Mouse (Mus musculus) limb, embryonic 13.5 days (tissue): ENCODE measurements around the gene Trim65. TPM values are rescaled to one million over a fixed set of nuclear protein-coding genes. Genes with fewer than 3 reads are reported as not detected.

Experiments used
- ATAC-seq: fragments of 200-750 bp; cut with Nextera tagmentation; 2 replicates; pipeline ENCODE4 v1.8.0; 2017; ENCODE audit warnings: low read depth, moderate number of reproducible peaks, moderate TSS enrichment; ENCODE audit not compliant: low FRiP score
- H3K27ac ChIP-seq: fragments of 300-500 bp; sonication (generic); 2 replicates; pipeline ENCODE4 v1.5.1; 2015; ENCODE audit warnings: inconsistent platforms, mild to moderate bottlenecking, moderate library complexity
- H3K27me3 ChIP-seq: fragments of 300-500 bp; sonication (generic); 2 replicates; pipeline ENCODE4 v1.6.1; 2015; ENCODE audit warnings: mild to moderate bottlenecking, inconsistent platforms
- H3K36me3 ChIP-seq: fragments of 300-500 bp; sonication (generic); 2 replicates; pipeline ENCODE4 v1.6.1; 2015; ENCODE audit warnings: inconsistent platforms, mild to moderate bottlenecking, moderate library complexity
- H3K4me1 ChIP-seq: fragments of 300-500 bp; sonication (generic); 2 replicates; pipeline ENCODE4 v1.6.1; 2015; ENCODE audit warnings: inconsistent platforms
- H3K4me2 ChIP-seq: fragments of 300-500 bp; sonication (generic); replicated peaks from 2 replicates; pipeline ENCODE4 v1.6.1; 2015; ENCODE audit warnings: inconsistent platforms, mild to moderate bottlenecking, moderate library complexity
- H3K4me3 ChIP-seq: fragments of 300-500 bp; sonication (generic); 2 replicates; pipeline ENCODE4 v1.5.1; 2015; ENCODE audit warnings: moderate library complexity, mild to moderate bottlenecking, inconsistent platforms
- H3K9ac ChIP-seq: fragments of 300-500 bp; sonication (generic); 2 replicates; pipeline ENCODE4 v1.6.1; 2015; ENCODE audit warnings: mild to moderate bottlenecking, inconsistent platforms
- H3K9me3 ChIP-seq: fragments of 300-500 bp; sonication (generic); 2 replicates; pipeline ENCODE4 v1.6.1; 2016; ENCODE audit warnings: inconsistent platforms
- WGBS: fragments of 180-500 bp; shearing (Covaris S2); methylation state at CpG from one replicate; pipeline ENCODE4 v1.1.7; 2015; 5-methylcytosine and 5-hydroxymethylcytosine counted together
- polyA plus RNA-seq: library from polyadenylated mRNA; unstranded; fragments of >200 nt; fragmentation: Nextera tagmentation; extraction: Ambion mirVana; gene quantifications from 2 replicates; pipeline ENCODE4 v1.2.1, GENCODE M21; 2015

Gene Trim65
- 2.3 and 3.2 TPM in 2 replicates for polyA plus RNA-seq

DNA sequence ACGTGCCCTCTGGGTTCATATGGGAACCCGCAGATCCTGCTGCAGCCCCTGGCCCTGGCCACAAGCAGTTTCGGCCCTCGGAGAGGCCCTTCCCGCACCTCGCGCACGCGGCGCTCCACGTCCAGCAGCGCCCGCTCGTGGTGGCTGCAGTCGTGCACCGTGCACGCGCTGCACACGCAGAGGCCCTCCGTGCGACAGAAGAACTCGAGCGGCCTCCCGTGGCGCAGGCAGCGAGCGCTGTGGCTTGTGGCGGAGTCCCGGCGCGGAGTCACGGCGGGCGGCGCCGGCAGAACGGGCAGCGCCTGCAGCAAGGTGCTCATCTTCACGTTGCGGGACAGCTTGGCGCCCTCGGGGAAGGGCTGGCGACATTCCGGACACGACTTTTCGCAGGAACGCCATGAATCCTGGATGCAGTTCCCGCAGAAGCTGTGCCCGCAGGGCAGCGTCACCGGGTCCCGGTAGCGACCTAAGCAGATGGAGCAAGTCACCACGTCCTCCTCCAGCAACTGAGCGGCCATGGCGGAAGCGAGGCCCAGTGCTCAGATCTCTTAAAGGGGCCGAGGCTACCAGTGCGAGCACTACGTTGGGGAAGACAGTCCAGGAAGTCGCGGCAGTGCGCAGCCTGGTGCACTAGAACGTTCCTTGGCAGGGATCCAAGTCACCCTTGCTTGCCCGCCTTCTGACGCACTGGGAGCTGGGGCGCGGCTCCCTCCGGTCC is at the start of gene Trim65:
Gene Trim65, minus strand, starts transcription at position 641 of the 718 bp plus-strand sequence.
- H3K4me3 ChIP-seq, result peak within 1 kb of the TSS; percentile 63
- peak within 1 kb of the TSS; percentile 81 for H3K9ac ChIP-seq
- ATAC-seq, result peak; percentile 85
- peak within 1 kb of the TSS; percentile 76 for H3K4me2 ChIP-seq
- H3K36me3 ChIP-seq, result peaks cover 48% of the 10 kb centered on the region
- H3K9me3 ChIP-seq, result no peaks in the 10 kb centered on the region
- WGBS, result 1% methylated on average over 69 of the region's 69 CpGs
- H3K27ac ChIP-seq, result peak within 1 kb of the TSS; percentile 88
- H3K4me1 ChIP-seq, result peaks cover 44% of the 10 kb centered on the region
- no peaks in the 10 kb centered on the region for H3K27me3 ChIP-seq

GRCm38 (mm10) chr11:116178411-116179121 is 47.6 kb upstream of the Trim65 start:
- Histone ChIP-seq H3K9ac (no peak overlapping the region), H3K36me3 (peaks cover 90% of the 10 kb centered on the region), H3K27ac (no peak overlapping the region), H3K9me3 (no peaks in the 10 kb centered on the region), H3K27me3 (no peaks in the 10 kb centered on the region), H3K4me3 (no peak overlapping the region), H3K4me2 (no peak overlapping the region), H3K4me1 (no peaks in the 10 kb centered on the region)
- no peak for ATAC-seq
- 87% methylated on average over 20 of the region's 20 CpGs for WGBS

- H3K4me2 ChIP-seq, result no peak overlapping the region
- H3K9ac ChIP-seq, result no peak overlapping the region
- H3K4me3 ChIP-seq, result no peak overlapping the region
- H3K27me3 ChIP-seq, result no peaks in the 10 kb centered on the region
- H3K36me3 ChIP-seq, result peaks cover 94% of the 10 kb centered on the region
- no peak overlapping the region for H3K27ac ChIP-seq
- ATAC-seq, result no peak
- H3K4me1 ChIP-seq, result no peaks in the 10 kb centered on the region
- WGBS, result 91% methylated on average over 7 of the region's 7 CpGs
- no peaks in the 10 kb centered on the region for H3K9me3 ChIP-seq
Measured at GRCm38 (mm10) chr11:116176010-116176409, 45.1 kb upstream of the Trim65 start.

DNA sequence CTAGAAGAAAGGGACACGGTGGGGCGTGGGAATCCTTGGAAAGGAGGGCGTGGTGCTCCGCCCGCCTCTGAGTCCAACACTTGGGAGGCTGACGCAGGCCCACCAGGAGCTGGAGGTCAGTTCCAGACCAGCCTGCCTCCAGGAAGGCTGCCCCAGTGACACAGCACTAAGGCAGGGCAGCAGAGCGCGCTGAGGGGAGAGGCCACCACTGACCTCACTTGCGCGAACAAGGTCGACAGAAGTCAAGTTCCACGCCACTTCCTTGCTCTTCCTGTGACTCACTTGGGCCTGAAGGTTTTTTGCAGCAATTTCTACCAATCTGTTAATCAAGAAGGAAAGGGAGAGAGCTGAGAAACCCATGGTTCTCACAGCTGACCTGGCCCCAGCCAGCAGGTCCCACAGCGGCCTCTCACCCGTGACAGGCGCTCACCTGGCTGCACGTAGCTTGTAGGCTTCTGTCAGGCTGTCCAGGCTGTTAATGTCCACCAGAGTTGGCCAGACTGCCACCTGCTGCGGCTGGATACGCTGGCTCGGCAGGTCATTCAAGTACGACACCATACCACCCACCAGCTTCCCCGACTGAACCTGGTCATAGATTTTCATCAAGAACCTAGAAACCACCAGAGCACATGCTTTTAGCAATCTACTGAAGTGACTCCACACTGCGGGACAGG is 44.0 kb upstream of the Trim65 start:
- no peak for ATAC-seq

GRCm38 (mm10) chr11:116171959-116172358 is 41.0 kb upstream of the Trim65 start:
- Histone ChIP-seq H3K4me1 (peaks cover 10% of the 10 kb centered on the region), H3K4me3 (no peak overlapping the region), H3K27ac (no peak overlapping the region), H3K9ac (no peak overlapping the region), H3K36me3 (peaks cover 57% of the 10 kb centered on the region), H3K4me2 (no peak overlapping the region), H3K27me3 (no peaks in the 10 kb centered on the region), H3K9me3 (no peaks in the 10 kb centered on the region)
- 89% methylated on average over 2 of the region's 2 CpGs for WGBS
- ATAC-seq, result no peak

More for the DNA sequence above, 44.0 kb upstream of the Trim65 start:
- 93% methylated on average over 22 of the region's 22 CpGs for WGBS
- Histone ChIP-seq H3K4me3 (no peak overlapping the region), H3K27me3 (no peaks in the 10 kb centered on the region), H3K36me3 (peaks cover 83% of the 10 kb centered on the region), H3K9ac (no peak overlapping the region), H3K27ac (no peak overlapping the region), H3K4me2 (no peak overlapping the region), H3K4me1 (no peaks in the 10 kb centered on the region), H3K9me3 (no peaks in the 10 kb centered on the region)

- no peak overlapping the region for H3K9ac ChIP-seq
- no peaks in the 10 kb centered on the region for H3K27me3 ChIP-seq
- WGBS, result 82% methylated on average over 5 of the region's 5 CpGs
- peaks cover 18% of the 10 kb centered on the region for H3K4me1 ChIP-seq
- no peak overlapping the region for H3K4me3 ChIP-seq
- H3K27ac ChIP-seq, result no peak overlapping the region
- H3K4me2 ChIP-seq, result no peak overlapping the region
- no peak for ATAC-seq
- no peaks in the 10 kb centered on the region for H3K9me3 ChIP-seq
- H3K36me3 ChIP-seq, result peaks cover 48% of the 10 kb centered on the region
Measured at GRCm38 (mm10) chr11:116170003-116170800, 39.3 kb upstream of the Trim65 start.

DNA sequence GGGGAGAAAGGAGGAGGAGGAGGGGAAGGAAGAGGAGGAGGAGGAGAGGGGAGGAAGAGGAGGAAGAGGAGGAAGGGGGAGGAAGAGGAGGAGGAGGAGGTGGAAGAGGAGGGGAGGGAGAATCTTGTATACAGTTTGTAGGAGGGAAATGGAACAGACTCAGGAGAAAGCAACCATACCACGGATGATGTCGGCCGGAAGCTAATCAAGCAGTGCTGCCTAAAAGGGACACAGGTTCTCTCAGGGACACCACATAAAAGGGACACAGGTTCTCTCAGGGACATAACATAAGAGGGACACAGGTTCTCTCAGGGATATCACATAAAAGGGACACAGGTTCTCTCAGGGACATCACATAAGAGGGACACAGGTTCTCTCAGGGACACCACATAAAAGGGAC is 38.3 kb upstream of the Trim65 start:
- H3K36me3 ChIP-seq, result peaks cover 48% of the 10 kb centered on the region
- no peak for ATAC-seq
- peaks cover 18% of the 10 kb centered on the region for H3K4me1 ChIP-seq
- no peaks in the 10 kb centered on the region for H3K9me3 ChIP-seq
- no peak overlapping the region for H3K4me3 ChIP-seq
- no peak overlapping the region for H3K27ac ChIP-seq
- no peak overlapping the region for H3K9ac ChIP-seq
- WGBS, result 83% methylated on average over 3 of the region's 3 CpGs
- no peak overlapping the region for H3K4me2 ChIP-seq
- H3K27me3 ChIP-seq, result no peaks in the 10 kb centered on the region

- Histone ChIP-seq H3K4me3 (peak within 1 kb of the TSS; percentile 59), H3K27ac (peak within 1 kb of the TSS; percentile 77), H3K27me3 (no peaks in the 10 kb centered on the region), H3K9ac (peak within 1 kb of the TSS; percentile 85), H3K9me3 (no peaks in the 10 kb centered on the region), H3K4me1 (peaks cover 18% of the 10 kb centered on the region), H3K36me3 (peaks cover 44% of the 10 kb centered on the region), H3K4me2 (peak within 1 kb of the TSS; percentile 84)
- WGBS, result under 1% methylated on average over 40 of the region's 40 CpGs
- peak; percentile 97 for ATAC-seq
Measured at GRCm38 (mm10) chr11:116167884-116168439, 37.0 kb upstream of the Trim65 start, which contains the start of gene Fbf1. Gene Fbf1, minus strand, starts transcription at chr11:116168166.

DNA sequence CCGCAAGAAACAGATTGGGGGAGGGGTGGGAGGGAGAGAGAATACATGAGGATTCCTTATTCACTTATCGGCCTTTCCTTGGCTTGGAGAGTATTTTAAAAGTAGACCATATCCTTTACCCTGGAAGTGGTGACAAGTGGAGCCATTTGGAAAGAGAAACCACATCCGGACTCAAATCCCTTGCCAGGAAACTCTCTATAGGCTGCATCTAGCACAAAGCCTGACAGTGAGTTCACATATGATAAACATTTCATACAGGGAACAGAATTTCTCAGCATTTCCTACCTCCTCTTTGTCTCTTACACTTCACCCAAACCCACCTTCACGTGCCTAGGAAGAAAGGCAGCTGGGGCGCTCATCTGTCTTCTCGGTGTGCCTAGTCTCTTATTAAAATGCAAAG is 36.3 kb upstream of the Trim65 start:
- Histone ChIP-seq H3K27me3 (no peaks in the 10 kb centered on the region), H3K4me1 (peaks cover 18% of the 10 kb centered on the region), H3K27ac (peak overlapping the region; percentile 77), H3K9ac (peak overlapping the region; percentile 85), H3K36me3 (peaks cover 37% of the 10 kb centered on the region), H3K4me2 (peak overlapping the region; percentile 84), H3K4me3 (peak overlapping the region; percentile 59), H3K9me3 (no peaks in the 10 kb centered on the region)
- WGBS, result 9% methylated on average over 6 of the region's 6 CpGs
- ATAC-seq, result no peak

GRCm38 (mm10) chr11:116163002-116163401 is 32.1 kb upstream of the Trim65 start:
- H3K4me3 ChIP-seq, result no peak overlapping the region
- no peak overlapping the region for H3K9ac ChIP-seq
- 44% methylated on average over 9 of the region's 9 CpGs for WGBS
- H3K4me1 ChIP-seq, result peaks cover 13% of the 10 kb centered on the region
- no peak for ATAC-seq
- H3K27me3 ChIP-seq, result no peaks in the 10 kb centered on the region
- peaks cover 67% of the 10 kb centered on the region for H3K36me3 ChIP-seq
- H3K27ac ChIP-seq, result no peak overlapping the region
- H3K4me2 ChIP-seq, result no peak overlapping the region
- no peaks in the 10 kb centered on the region for H3K9me3 ChIP-seq

- no peak overlapping the region for H3K4me2 ChIP-seq
- H3K4me3 ChIP-seq, result no peak overlapping the region
- peaks cover 10% of the 10 kb centered on the region for H3K4me1 ChIP-seq
- H3K27me3 ChIP-seq, result no peaks in the 10 kb centered on the region
- H3K27ac ChIP-seq, result no peak overlapping the region; the same call in 1 of the 2 replicates
- H3K9ac ChIP-seq, result no peak overlapping the region
- no peak for ATAC-seq
- 75% methylated on average over 10 of the region's 10 CpGs for WGBS
- H3K9me3 ChIP-seq, result no peaks in the 10 kb centered on the region
- peaks cover 76% of the 10 kb centered on the region for H3K36me3 ChIP-seq
Measured at GRCm38 (mm10) chr11:116162146-116162545, 31.2 kb upstream of the Trim65 start.
